Mouse (Mus musculus) forebrain, embryonic 10.5 days (tissue): Measurements from ENCODE around the gene Pou5f1. TPM values are rescaled to one million over a fixed set of nuclear protein-coding genes. Genes with fewer than 3 reads are reported as not detected.
"Not testable (repeated sequence)": the region's sequence is repeated elsewhere in the genome, so short reads cannot be mapped to it uniquely, and the experiment has no call there.

Experiments used
- DNase-seq: peaks from one replicate; pipeline ENCODE4 v3.0.0-alpha.2; 2017; ENCODE audit warnings: low spot score; ENCODE audit errors: extremely low spot score
- H3K27ac ChIP-seq: fragments of 300-500 bp; sonication (generic); 2 replicates; pipeline ENCODE4 v1.5.1; 2016; ENCODE audit warnings: mild to moderate bottlenecking
- H3K27me3 ChIP-seq: fragments of 300-500 bp; sonication (generic); 2 replicates; pipeline ENCODE4 v1.6.1; 2016; ENCODE audit warnings: mild to moderate bottlenecking; ENCODE audit not compliant: poor library complexity, severe bottlenecking
- H3K36me3 ChIP-seq: fragments of 300-500 bp; sonication (generic); replicated peaks from 2 replicates; pipeline ENCODE4 v1.6.1; 2016; ENCODE audit warnings: mild to moderate bottlenecking, moderate library complexity
- H3K4me1 ChIP-seq: fragments of 300-500 bp; sonication (generic); 2 replicates; pipeline ENCODE4 v1.6.1; 2016
- H3K4me3 ChIP-seq: fragments of 300-500 bp; sonication (generic); 2 replicates; pipeline ENCODE4 v1.5.1; 2016; ENCODE audit warnings: mild to moderate bottlenecking, moderate library complexity
- H3K9me3 ChIP-seq: fragments of 300-500 bp; sonication (generic); 2 replicates; pipeline ENCODE4 v1.6.1; 2016; ENCODE audit warnings: mild to moderate bottlenecking, moderate library complexity
- WGBS: fragments of 180-500 bp; shearing (Covaris S2); methylation state at CpG from one replicate; pipeline ENCODE4 v1.1.7; 2016; 5-methylcytosine and 5-hydroxymethylcytosine counted together
- polyA plus RNA-seq: library from polyadenylated mRNA; unstranded; fragments of >200 nt; fragmentation: Nextera tagmentation; extraction: Ambion mirVana; gene quantifications from 2 replicates; pipeline ENCODE4 v1.2.1, GENCODE M21; 2016

The Pou5f1 gene
- polyA plus RNA-seq, result 0.12 TPM in 1 of 2 replicates, not detected in the other

- no peak for DNase-seq
- H3K36me3 ChIP-seq, result no peaks in the 10 kb centered on the region
- no peak within 1 kb of the TSS for H3K27ac ChIP-seq
- 22% methylated on average over 13 of the region's 13 CpGs for WGBS
- no peak within 1 kb of the TSS for H3K4me3 ChIP-seq
- H3K9me3 ChIP-seq, result 0 out of 2 replicates have a peak, but pooled peaks cover 3% of the 10 kb centered on the region
- peaks cover 77% of the 10 kb centered on the region for H3K27me3 ChIP-seq
- H3K4me1 ChIP-seq, result peaks cover 38% of the 10 kb centered on the region
These were observed at the start of gene Pou5f1 for GRCm38 (mm10) chr17:35505776-35506175. Gene Pou5f1, plus strand, starts transcription at chr17:35506018.

- not testable (repeated sequence) for H3K36me3 ChIP-seq, H3K4me1 ChIP-seq, H3K4me3 ChIP-seq, DNase-seq, H3K27ac ChIP-seq, H3K27me3 ChIP-seq, H3K9me3 ChIP-seq
- WGBS, result no CpG with 5 or more reads among the region's 1 CpGs
These were observed 47.6 kb upstream of the Pou5f1 start for GRCm38 (mm10) chr17:35458247-35458646.

GRCm38 (mm10) chr17:35460513-35461341 is 45.1 kb upstream of the Pou5f1 start:
- H3K27ac ChIP-seq, H3K9me3 ChIP-seq, H3K4me3 ChIP-seq, H3K4me1 ChIP-seq, DNase-seq, H3K27me3 ChIP-seq, H3K36me3 ChIP-seq: not testable (repeated sequence)
- 60% methylated on average over 1 of the region's 9 CpGs for WGBS

GRCm38 (mm10) chr17:35465651-35466050 is 40.2 kb upstream of the Pou5f1 start:
- not testable (repeated sequence) for H3K9me3 ChIP-seq, H3K36me3 ChIP-seq, H3K4me3 ChIP-seq, H3K27ac ChIP-seq
- peak; percentile 58 for DNase-seq
- H3K27me3 ChIP-seq, result peaks cover 24% of the 10 kb centered on the region
- peaks cover 11% of the 10 kb centered on the region for H3K4me1 ChIP-seq
- WGBS, result 8% methylated on average over 8 of the region's 8 CpGs

GRCm38 (mm10) chr17:35468936-35469335 is 36.9 kb upstream of the Pou5f1 start:
- H3K4me1 ChIP-seq, result peaks cover 13% of the 10 kb centered on the region
- not testable (repeated sequence) for H3K9me3 ChIP-seq, DNase-seq, H3K4me3 ChIP-seq, H3K36me3 ChIP-seq, H3K27ac ChIP-seq
- 71% methylated on average over 3 of the region's 3 CpGs for WGBS
- peaks cover 51% of the 10 kb centered on the region for H3K27me3 ChIP-seq

- Histone ChIP-seq H3K4me3 (peak within 1 kb of the TSS; percentile 56), H3K4me1 (peaks cover 13% of the 10 kb centered on the region), H3K9me3 (no peaks in the 10 kb centered on the region), H3K27me3 (peaks cover 54% of the 10 kb centered on the region), H3K27ac (0 out of 2 replicates have a peak within 1 kb of the TSS, but pooled peaks have one; percentile 8), H3K36me3 (no peaks in the 10 kb centered on the region)
- 2% methylated on average over 71 of the region's 80 CpGs for whole genome bisulfite sequencing
- DNase-seq, result peak; percentile 19
These were observed 35.7 kb upstream of the Pou5f1 start, which contains the start of gene H2-Q10 for GRCm38 (mm10) chr17:35469842-35470751. Gene H2-Q10, plus strand, starts transcription at chr17:35470089.

- no peak overlapping the region for H3K4me3 ChIP-seq
- no peaks in the 10 kb centered on the region for H3K36me3 ChIP-seq
- no peaks in the 10 kb centered on the region for H3K27me3 ChIP-seq
- WGBS, result 3% methylated on average over 9 of the region's 9 CpGs
- peaks cover 4% of the 10 kb centered on the region for H3K4me1 ChIP-seq
- no peak overlapping the region for H3K27ac ChIP-seq
- DNase-seq, result peak; percentile 45
- H3K9me3 ChIP-seq, result no peaks in the 10 kb centered on the region
These were observed 21.8 kb upstream of the Pou5f1 start for GRCm38 (mm10) chr17:35484066-35484465.

- no peaks in the 10 kb centered on the region for H3K36me3 ChIP-seq
- H3K9me3 ChIP-seq, result no peaks in the 10 kb centered on the region
- H3K27ac ChIP-seq, result no peak overlapping the region; the same call in 1 of the 2 replicates
- WGBS, result 47% methylated on average over 4 of the region's 4 CpGs
- H3K4me3 ChIP-seq, result no peak overlapping the region
- peaks cover 10% of the 10 kb centered on the region for H3K4me1 ChIP-seq
- DNase-seq, result no peak
- no peaks in the 10 kb centered on the region for H3K27me3 ChIP-seq
These were observed 20.1 kb upstream of the Pou5f1 start for GRCm38 (mm10) chr17:35485702-35486101.

GRCm38 (mm10) chr17:35486726-35487125 is 19.1 kb upstream of the Pou5f1 start:
- peaks cover 10% of the 10 kb centered on the region for H3K4me1 ChIP-seq
- no peaks in the 10 kb centered on the region for H3K9me3 ChIP-seq
- H3K27ac ChIP-seq, result no peak overlapping the region
- H3K36me3 ChIP-seq, result no peaks in the 10 kb centered on the region
- DNase-seq, result no peak
- no peaks in the 10 kb centered on the region for H3K27me3 ChIP-seq
- H3K4me3 ChIP-seq, result no peak overlapping the region
- 75% methylated on average over 10 of the region's 10 CpGs for WGBS

- Histone ChIP-seq H3K27me3 (no peaks in the 10 kb centered on the region), H3K4me3 (no peak overlapping the region), H3K4me1 (peaks cover 10% of the 10 kb centered on the region), H3K36me3 (no peaks in the 10 kb centered on the region), H3K27ac (no peak overlapping the region), H3K9me3 (no peaks in the 10 kb centered on the region)
- no peak for DNase-seq
- WGBS, result 93% methylated on average over 2 of the region's 2 CpGs
These were observed 17.8 kb upstream of the Pou5f1 start for GRCm38 (mm10) chr17:35488041-35488440.

GRCm38 (mm10) chr17:35490320-35490719 is 15.5 kb upstream of the Pou5f1 start:
- H3K36me3 ChIP-seq, result no peaks in the 10 kb centered on the region
- DNase-seq, result no peak
- H3K27ac ChIP-seq, result no peak overlapping the region
- no peaks in the 10 kb centered on the region for H3K9me3 ChIP-seq
- peaks cover 10% of the 10 kb centered on the region for H3K4me1 ChIP-seq
- WGBS, result 53% methylated on average over 5 of the region's 5 CpGs
- H3K4me3 ChIP-seq, result no peak overlapping the region
- H3K27me3 ChIP-seq, result no peaks in the 10 kb centered on the region

- Histone ChIP-seq H3K36me3 (no peaks in the 10 kb centered on the region), H3K27ac (no peak overlapping the region), H3K4me1 (peaks cover 3% of the 10 kb centered on the region), H3K27me3 (peaks cover 4% of the 10 kb centered on the region; the same call in 1 of the 2 replicates), H3K4me3 (no peak overlapping the region), H3K9me3 (no peaks in the 10 kb centered on the region)
- no peak for DNase-seq
- WGBS, result 93% methylated on average over 7 of the region's 7 CpGs
These were observed 8.7 kb upstream of the Pou5f1 start for GRCm38 (mm10) chr17:35497124-35497523.
